Mouse (Mus musculus) ES-E14 (cell line): ENCODE results near the gene Slc12a7. TPM values are rescaled to one million over a fixed set of nuclear protein-coding genes. Genes with fewer than 3 reads are reported as not detected.

Experiments used
- DNase-seq: peaks from one replicate; pipeline ENCODE4 v3.0.0-alpha.2; 2013; ENCODE audit warnings: low read depth, low spot score
- H3K27ac ChIP-seq: 2 replicates; pipeline ENCODE4 v1.5.1; 2012; ENCODE audit warnings: low read depth, mild to moderate bottlenecking, low read length, moderate library complexity, mixed read lengths; ENCODE audit not compliant: poor library complexity, insufficient read depth, severe bottlenecking
- H3K36me3 ChIP-seq: 2 replicates; pipeline ENCODE4 v1.6.1; 2012; ENCODE audit warnings: mild to moderate bottlenecking, low read length, moderate library complexity, mixed read lengths; ENCODE audit not compliant: control insufficient read depth, poor library complexity, insufficient read depth, severe bottlenecking
- H3K4me1 ChIP-seq, 2 experiments: fragments of 150-350 bp in 1 of 2; sonication (generic) in 1 of 2; 2 replicates each; pipeline ENCODE4 v1.6.1; 2012; ENCODE audit warnings: low read length in 2 of 2, mild to moderate bottlenecking in 1 of 2, mixed read lengths in 1 of 2; ENCODE audit not compliant: control insufficient read depth in 2 of 2, insufficient read depth in 2 of 2, poor library complexity in 1 of 2
- H3K4me3 ChIP-seq, 2 experiments: fragments of 150-350 bp in 1 of 2; sonication (generic) in 1 of 2; 2 replicates each; pipeline ENCODE4 v1.5.1; 2012; ENCODE audit warnings: low read length in 2 of 2, low read depth in 1 of 2, mild to moderate bottlenecking in 1 of 2, mixed read lengths in 1 of 2; ENCODE audit not compliant: insufficient read depth in 1 of 2, poor library complexity in 1 of 2, severe bottlenecking in 1 of 2
- H3K9ac ChIP-seq: 2 replicates; pipeline ENCODE4 v1.6.1; 2012; ENCODE audit warnings: low read depth, mild to moderate bottlenecking, low read length, mixed read lengths; ENCODE audit not compliant: poor library complexity, insufficient read depth, severe bottlenecking
- H3K9me3 ChIP-seq: fragments of 150-350 bp; sonication (generic); 2 replicates; pipeline ENCODE4 v1.6.1; 2012; ENCODE audit warnings: low read depth, mild to moderate bottlenecking, low read length; ENCODE audit not compliant: control insufficient read depth, insufficient read depth
- CHD2 ChIP-seq: IDR thresholded peaks from 2 replicates; pipeline ENCODE4 v1.6.1; 2014; ENCODE audit warnings: mild to moderate bottlenecking, low read depth, low read length, inconsistent platforms
- HCFC1 ChIP-seq: IDR thresholded peaks from 2 replicates; pipeline ENCODE4 v1.6.1; 2012; ENCODE audit warnings: low read length, inconsistent platforms, borderline replicate concordance; ENCODE audit not compliant: insufficient read depth
- MAFK ChIP-seq: IDR thresholded peaks from 2 replicates; pipeline ENCODE4 v1.6.1; 2014; ENCODE audit warnings: mild to moderate bottlenecking, low read depth, low read length, inconsistent platforms; ENCODE audit not compliant: insufficient read depth
- ZC3H11A ChIP-seq: IDR thresholded peaks from 2 replicates; pipeline ENCODE4 v1.6.1; 2012; ENCODE audit warnings: low read depth, mild to moderate bottlenecking, inconsistent platforms, low read length, borderline replicate concordance
- ZNF384 ChIP-seq: IDR thresholded peaks from 2 replicates; pipeline ENCODE4 v1.6.1; 2012; ENCODE audit warnings: low read depth, low read length, inconsistent platforms
- in situ Hi-C, 2 experiments: fragments of 600-800 bp; cut with MboI; formaldehyde crosslinking; loops; one replicate each; pipeline ENCODE4 v1.15.1; 2025; ENCODE audit warnings: low sequenced_read_pairs in 2 of 2, inconsistent platforms in 1 of 2; ENCODE audit not compliant: unreplicated experiment in 2 of 2
- total RNA-seq: library from RNA; depleted of rRNA; stranded (reverse); fragments of 300-350 nt; gene quantifications from 2 replicates; pipeline ENCODE4 v1.2.3, GENCODE M21; 2012

Gene Slc12a7
- total RNA-seq, 1 experiment: 87.1 TPM

DNA sequence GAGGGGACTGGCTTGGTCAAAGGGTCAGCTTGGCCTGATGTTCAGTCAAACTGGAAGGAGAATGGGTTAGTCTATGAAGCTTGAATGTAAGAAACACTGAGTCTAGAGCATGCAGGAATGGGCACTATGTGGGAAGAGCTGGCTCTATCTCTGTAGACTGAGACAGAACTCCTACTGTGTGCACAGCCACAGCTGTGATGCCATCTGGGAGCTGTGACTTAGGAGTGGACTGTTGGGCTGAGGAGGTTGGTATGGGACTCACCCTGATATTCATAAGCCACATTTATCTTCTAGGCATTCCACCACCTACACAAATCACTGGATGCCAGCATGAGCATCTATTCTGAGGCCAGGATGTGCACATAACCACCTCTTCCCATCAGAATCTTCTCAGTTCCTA is 24.5 kb downstream of the Slc12a7 start:
- Histone ChIP-seq H3K36me3 (no peaks in the 10 kb centered on the region), H3K4me3 (no peak overlapping the region), H3K9me3 (no peaks in the 10 kb centered on the region), H3K4me1 (peaks cover 0 to 6% of the 10 kb centered on the region in 2 experiments; a peak in 1 of 4 replicates), H3K27ac (no peak overlapping the region), H3K9ac (no peak overlapping the region)
- in situ Hi-C loops: no loop called here
- TF ChIP-seq CHD2 (no peak), MAFK (no peak), ZNF384 (no peak), ZC3H11A (no peak), HCFC1 (no peak)
- DNase-seq: no peak

DNA sequence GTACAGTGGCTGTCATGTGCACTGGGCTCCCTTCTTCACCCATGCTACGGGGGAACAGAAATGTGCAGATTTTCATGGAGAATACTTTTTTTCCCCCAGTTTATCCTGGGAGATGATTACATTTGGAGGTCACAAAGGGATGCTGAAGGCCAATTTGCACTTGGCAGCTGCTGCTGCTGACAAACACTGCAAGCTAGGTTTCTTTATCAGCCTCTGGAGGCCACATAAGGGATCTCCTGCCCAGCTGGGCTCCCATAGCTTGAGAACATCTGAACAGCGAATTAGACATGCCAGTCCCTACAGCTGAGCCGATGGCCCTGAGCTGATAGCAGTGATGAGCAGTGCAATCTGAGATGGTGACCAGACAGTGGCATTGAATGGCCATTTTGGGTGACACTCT is 26.7 kb downstream of the Slc12a7 start:
- Histone ChIP-seq H3K9me3 (no peaks in the 10 kb centered on the region), H3K9ac (no peak overlapping the region), H3K4me1 (peaks cover 0 to 14% of the 10 kb centered on the region in 2 experiments; a peak in 2 of 4 replicates), H3K36me3 (no peaks in the 10 kb centered on the region), H3K4me3 (no peak overlapping the region), H3K27ac (no peak overlapping the region)
- in situ Hi-C loops: no loop called here
- no peak for DNase-seq
- TF ChIP-seq ZNF384 (no peak), HCFC1 (no peak), CHD2 (no peak), MAFK (no peak), ZC3H11A (no peak)

DNA sequence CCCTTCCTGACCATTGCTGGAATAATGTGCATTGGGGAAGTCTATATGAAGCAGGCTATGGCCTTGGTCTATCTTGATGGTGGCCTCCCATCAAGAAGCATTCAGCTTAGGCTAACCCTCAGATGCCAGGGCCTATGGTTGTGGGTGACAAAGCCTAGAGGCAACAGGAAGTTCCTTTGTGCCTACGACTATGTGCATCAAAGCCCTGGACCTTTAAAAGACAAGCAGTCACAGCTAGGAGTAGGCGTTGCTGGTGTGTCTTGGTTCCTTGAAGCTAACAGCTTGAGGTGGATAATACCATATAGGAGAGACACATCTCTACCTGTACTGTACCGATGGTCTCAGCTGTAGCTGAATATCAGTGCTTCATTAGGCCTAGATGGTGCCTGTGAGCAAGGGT is 27.2 kb downstream of the Slc12a7 start:
- Histone ChIP-seq H3K9ac (no peak overlapping the region), H3K9me3 (no peaks in the 10 kb centered on the region), H3K27ac (no peak overlapping the region), H3K36me3 (no peaks in the 10 kb centered on the region), H3K4me1 (peaks cover 0 to 17% of the 10 kb centered on the region in 2 experiments; a peak in 2 of 4 replicates), H3K4me3 (no peak overlapping the region)
- TF ChIP-seq ZC3H11A (no peak), HCFC1 (no peak), MAFK (no peak), ZNF384 (no peak), CHD2 (no peak)
- in situ Hi-C loops: no loop called here
- DNase-seq: no peak

DNA sequence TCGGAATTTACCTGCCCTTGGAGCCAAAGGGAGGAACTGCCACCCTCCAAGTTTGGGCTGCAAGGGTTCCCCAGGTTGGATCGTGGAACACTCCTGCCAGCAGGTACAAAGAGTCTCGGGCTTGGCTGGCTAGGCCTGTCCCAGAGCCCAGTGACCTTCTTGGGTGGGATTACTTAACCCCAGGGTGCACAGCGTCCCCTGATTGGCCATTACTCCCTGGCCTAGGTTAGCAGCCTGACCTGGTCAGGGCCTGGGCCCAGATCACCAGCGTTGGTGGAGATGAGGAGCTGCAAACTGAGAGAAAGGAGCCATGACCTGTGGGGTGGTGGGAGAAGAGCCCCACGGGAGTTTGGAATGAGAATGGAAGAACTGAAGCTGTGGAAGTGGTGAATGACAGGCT is 30.0 kb downstream of the Slc12a7 start:
- TF ChIP-seq ZNF384 (no peak), MAFK (no peak), CHD2 (no peak), HCFC1 (no peak), ZC3H11A (no peak)
- H3K9ac ChIP-seq: peak overlapping the region; percentile 49; the same call in 1 of the 2 replicates
- no peak for DNase-seq
- peaks cover 2% of the 10 kb centered on the region; the same call in 1 of the 2 replicates for H3K36me3 ChIP-seq
- H3K4me3 ChIP-seq: peak overlapping the region; percentile 44 to 90
- in situ Hi-C loops: no loop called here
- peak overlapping the region; percentile 14; the same call in 1 of the 2 replicates for H3K27ac ChIP-seq
- H3K4me1 ChIP-seq: peaks cover 12 to 37% of the 10 kb centered on the region in 2 experiments
- H3K9me3 ChIP-seq: no peaks in the 10 kb centered on the region

DNA sequence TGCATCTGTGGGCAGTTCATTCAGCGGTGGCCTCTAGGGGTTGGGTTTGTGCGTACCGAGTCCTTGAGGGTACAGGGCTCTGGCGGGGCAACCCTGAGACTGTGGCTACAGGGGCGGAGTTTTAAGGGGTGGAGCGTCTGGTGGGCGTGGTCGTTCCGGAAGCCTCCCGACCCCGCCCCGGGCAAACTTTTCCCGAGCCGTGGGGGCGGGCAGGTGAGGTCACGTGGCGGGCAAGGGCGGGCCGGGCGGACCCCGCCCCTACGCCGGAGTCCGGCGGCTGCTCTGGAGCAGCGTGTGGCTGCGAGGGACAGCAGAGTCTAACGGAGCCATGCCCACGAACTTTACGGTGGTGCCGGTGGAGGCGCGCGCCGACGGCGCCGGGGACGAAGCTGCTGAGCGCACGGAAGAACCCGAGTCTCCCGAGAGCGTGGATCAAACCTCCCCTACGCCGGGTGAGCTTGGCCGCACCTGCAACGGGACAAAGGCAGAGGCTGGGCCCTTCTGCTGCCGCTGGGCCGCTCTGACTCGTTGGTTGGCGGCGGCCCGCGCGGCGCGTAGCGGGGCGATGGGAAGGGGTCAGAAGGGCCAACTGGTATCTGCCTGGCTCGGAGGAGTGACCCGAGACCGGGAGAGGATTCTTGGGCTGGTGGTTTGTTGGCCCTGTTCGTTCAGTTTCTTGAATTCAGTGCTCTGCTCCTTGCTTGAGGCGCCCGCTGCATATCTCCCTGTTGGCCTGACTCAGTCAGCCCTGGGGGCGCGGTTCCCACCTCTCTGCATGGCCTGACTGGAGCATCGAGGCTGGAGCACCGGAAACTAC is 30.8 kb downstream of the Slc12a7 start:
- in situ Hi-C loops: no loop called here

More for the DNA sequence above, 30.8 kb downstream of the Slc12a7 start:
- peak overlapping the region; percentile 91 for H3K9ac ChIP-seq
- H3K4me1 ChIP-seq: peaks cover 14 to 41% of the 10 kb centered on the region in 2 experiments
- H3K4me3 ChIP-seq: peak overlapping the region; percentile 90 to 91
- no peaks in the 10 kb centered on the region for H3K9me3 ChIP-seq
- DNase-seq: peak; percentile 95
- H3K27ac ChIP-seq: peak overlapping the region; percentile 76
- H3K36me3 ChIP-seq: peaks cover 6% of the 10 kb centered on the region; the same call in 1 of the 2 replicates
- TF ChIP-seq ZNF384: no peak
- TF ChIP-seq HCFC1: 0 out of 2 replicates have a peak, but pooled peaks have one; percentile 26
